Mouse (Mus musculus) brain, adult 2 months (tissue): ENCODE data around the gene Sorcs2.
A peak's percentile ranks its signal among the peaks of the same experiment; 100 is the strongest.

Experiments
- DNase-seq: peaks from one replicate; pipeline ENCODE4 v3.0.0; 2011; ENCODE audit warnings: low read depth, low spot score

Sorcs2 gene

GRCm38 (mm10) chr5:36178785-36179184 is 219.2 kb downstream of the Sorcs2 start:
- no peak for DNase-seq

GRCm38 (mm10) chr5:36178215-36178614 is 219.7 kb downstream of the Sorcs2 start:
- DNase-seq, result no peak

- no peak for DNase-seq
These were observed 221.1 kb downstream of the Sorcs2 start for GRCm38 (mm10) chr5:36176873-36177272.

GRCm38 (mm10) chr5:36176409-36176808 is 221.5 kb downstream of the Sorcs2 start:
- no peak for DNase-seq

- DNase-seq, result no peak
These were observed 223.3 kb downstream of the Sorcs2 start for GRCm38 (mm10) chr5:36174569-36175115.

- DNase-seq, result peak; percentile 55
These were observed 228.8 kb downstream of the Sorcs2 start for GRCm38 (mm10) chr5:36168963-36169650.

GRCm38 (mm10) chr5:36166346-36167013 is 231.5 kb downstream of the Sorcs2 start:
- DNase-seq, result no peak

- DNase-seq, result no peak
These were observed 232.3 kb downstream of the Sorcs2 start for GRCm38 (mm10) chr5:36165424-36166302.

- DNase-seq, result no peak
These were observed 243.0 kb downstream of the Sorcs2 start for GRCm38 (mm10) chr5:36154879-36155485.

GRCm38 (mm10) chr5:36153261-36153660 is 244.7 kb downstream of the Sorcs2 start:
- DNase-seq, result peak; percentile 37

- no peak for DNase-seq
These were observed 246.9 kb downstream of the Sorcs2 start for GRCm38 (mm10) chr5:36151086-36151485.

GRCm38 (mm10) chr5:36149098-36149497 is 248.8 kb downstream of the Sorcs2 start:
- no peak for DNase-seq

GRCm38 (mm10) chr5:36146589-36146988 is 251.3 kb downstream of the Sorcs2 start:
- DNase-seq, result no peak

GRCm38 (mm10) chr5:36144560-36144959 is 253.4 kb downstream of the Sorcs2 start:
- DNase-seq, result no peak

- DNase-seq, result no peak
These were observed 256.2 kb downstream of the Sorcs2 start for GRCm38 (mm10) chr5:36141676-36142255.

GRCm38 (mm10) chr5:36141112-36141511 is 256.8 kb downstream of the Sorcs2 start:
- peak; percentile 76 for DNase-seq

- peak; percentile 15 for DNase-seq
These were observed 258.2 kb downstream of the Sorcs2 start for GRCm38 (mm10) chr5:36139766-36140165.

GRCm38 (mm10) chr5:36135874-36136542 is 261.9 kb downstream of the Sorcs2 start:
- DNase-seq, result no peak

GRCm38 (mm10) chr5:36134302-36134701 is 263.6 kb downstream of the Sorcs2 start:
- no peak for DNase-seq

- peak; percentile 40 for DNase-seq
These were observed 264.0 kb downstream of the Sorcs2 start for GRCm38 (mm10) chr5:36133893-36134292.
